Mouse (Mus musculus) CH12.LX (cell line): ENCODE measurements around the gene Erbb4. TPM values are rescaled to one million over a fixed set of nuclear protein-coding genes. Genes with fewer than 3 reads are reported as not detected.

ENCODE experiments used
- DNase-seq: peaks from one replicate; pipeline ENCODE4 v3.0.0-alpha.2; 2013; ENCODE audit errors: extremely low read depth
- H3K27ac ChIP-seq: 2 replicates; pipeline ENCODE4 v1.5.1; 2012; ENCODE audit warnings: low read depth, mild to moderate bottlenecking, control low read depth, moderate library complexity; ENCODE audit not compliant: insufficient read depth
- H3K27me3 ChIP-seq: replicated peaks from 2 replicates; pipeline ENCODE3; 2012; ENCODE audit warnings: inconsistent platforms
- H3K36me3 ChIP-seq, 2 experiments: replicated peaks in 1 of 2; 2 replicates each; pipeline versions ENCODE3 to v1.6.1; 2012; ENCODE audit warnings: inconsistent platforms in 1 of 2, low read length in 1 of 2, mild to moderate bottlenecking in 1 of 2, mixed read lengths in 1 of 2, moderate library complexity in 1 of 2; ENCODE audit not compliant: control insufficient read depth in 1 of 2, insufficient read depth in 1 of 2
- H3K4me1 ChIP-seq, 2 experiments: 2 replicates each; pipeline ENCODE4 v1.6.1; 2012; ENCODE audit warnings: inconsistent platforms in 1 of 2, moderate library complexity in 1 of 2; ENCODE audit not compliant: insufficient read depth in 2 of 2, control insufficient read depth in 1 of 2
- H3K4me2 ChIP-seq: 2 replicates; pipeline ENCODE4 v1.6.1; 2012; ENCODE audit warnings: low read depth, mild to moderate bottlenecking, control low read depth; ENCODE audit not compliant: poor library complexity, insufficient read depth, severe bottlenecking
- H3K4me3 ChIP-seq, 3 experiments: fragments of 150-350 bp in 1 of 3; sonication (generic) in 1 of 3; replicated peaks in 1 of 3; 2 replicates each; pipeline versions ENCODE3 to v1.5.1; 2011 to 2012; ENCODE audit warnings: low read depth in 2 of 3, low read length in 2 of 3, mild to moderate bottlenecking in 2 of 3, moderate library complexity in 2 of 3, control low read depth in 1 of 3, improper control_type of control experiment in 1 of 3, inconsistent platforms in 1 of 3, mixed read lengths in 1 of 3; ENCODE audit not compliant: poor library complexity in 1 of 3
- H3K79me2 ChIP-seq: replicated peaks from 2 replicates; pipeline ENCODE4 v1.6.1; 2012; ENCODE audit warnings: mild to moderate bottlenecking, moderate library complexity; ENCODE audit not compliant: control insufficient read depth, poor library complexity, insufficient read depth, severe bottlenecking; ENCODE audit errors: extremely low read depth
- H3K9ac ChIP-seq: 2 replicates; pipeline ENCODE4 v1.6.1; 2012; ENCODE audit warnings: low read depth, mild to moderate bottlenecking, control low read depth, moderate library complexity; ENCODE audit not compliant: insufficient read depth
- H3K9me3 ChIP-seq: replicated peaks from 2 replicates; pipeline ENCODE3; 2012; ENCODE audit warnings: low read length, inconsistent platforms, mixed read lengths
- BHLHE40 ChIP-seq: IDR thresholded peaks from 2 replicates; pipeline ENCODE4 v1.6.1; 2011; ENCODE audit warnings: mild to moderate bottlenecking, low read depth, low read length, improper control_type of control experiment
- CHD2 ChIP-seq: IDR thresholded peaks from 2 replicates; pipeline ENCODE4 v1.6.1; 2011; ENCODE audit warnings: low read length, improper control_type of control experiment
- EP300 ChIP-seq: IDR thresholded peaks from 2 replicates; pipeline ENCODE4 v1.6.1; 2011; ENCODE audit warnings: low read length, improper control_type of control experiment
- ETS1 ChIP-seq: conservative IDR thresholded peaks from 2 replicates; pipeline ENCODE4 v1.6.1; 2012; ENCODE audit warnings: low read depth, mild to moderate bottlenecking, inconsistent platforms, low read length, improper control_type of control experiment, moderate library complexity
- GABPA ChIP-seq: IDR thresholded peaks from 2 replicates; pipeline ENCODE4 v1.6.1; 2012; ENCODE audit warnings: low read depth, low read length, improper control_type of control experiment, inconsistent platforms; ENCODE audit not compliant: insufficient replicate concordance
- HCFC1 ChIP-seq: IDR thresholded peaks from 2 replicates; pipeline ENCODE4 v1.6.1; 2012; ENCODE audit warnings: low read depth, mild to moderate bottlenecking, inconsistent platforms, low read length, improper control_type of control experiment
- JUN ChIP-seq: IDR thresholded peaks from 2 replicates; pipeline ENCODE4 v1.6.1; 2011; ENCODE audit warnings: low read depth, mild to moderate bottlenecking, low read length, improper control_type of control experiment, moderate library complexity; ENCODE audit not compliant: insufficient read depth
- JUND ChIP-seq: conservative IDR thresholded peaks from 2 replicates; pipeline ENCODE4 v1.6.1; 2011; ENCODE audit warnings: low read depth, low read length, improper control_type of control experiment
- MAX ChIP-seq: IDR thresholded peaks from 2 replicates; pipeline ENCODE4 v1.6.1; 2011; ENCODE audit warnings: low read length, improper control_type of control experiment
- MAZ ChIP-seq: IDR thresholded peaks from 2 replicates; pipeline ENCODE4 v1.6.1; 2012; ENCODE audit warnings: low read depth, mild to moderate bottlenecking, inconsistent platforms, low read length, improper control_type of control experiment, moderate library complexity
- MEF2A ChIP-seq: IDR thresholded peaks from 2 replicates; pipeline ENCODE4 v1.6.1; 2014; ENCODE audit warnings: low read depth, mild to moderate bottlenecking, inconsistent platforms, low read length, improper control_type of control experiment, borderline replicate concordance
- MYC ChIP-seq: IDR thresholded peaks from 2 replicates; pipeline ENCODE4 v1.6.1; 2011; ENCODE audit warnings: low read depth, mild to moderate bottlenecking, improper control_type of control experiment, low read length
- PAX5 ChIP-seq: IDR thresholded peaks from 2 replicates; pipeline ENCODE4 v1.6.1; 2012; ENCODE audit warnings: low read length, inconsistent platforms, mixed read lengths
- POLR2A ChIP-seq: IDR thresholded peaks from 2 replicates; pipeline ENCODE4 v1.6.1; 2011; ENCODE audit warnings: low read depth, mild to moderate bottlenecking, improper control_type of control experiment, low read length
- POLR2AphosphoS2 ChIP-seq: IDR thresholded peaks from 2 replicates; pipeline ENCODE4 v1.6.1; 2011; ENCODE audit warnings: low read depth, low read length, improper control_type of control experiment
- RCOR1 ChIP-seq: conservative IDR thresholded peaks from 2 replicates; pipeline ENCODE4 v1.6.1; 2012; ENCODE audit warnings: low read depth, mild to moderate bottlenecking, inconsistent platforms, low read length, improper control_type of control experiment
- SMC3 ChIP-seq: IDR thresholded peaks from 2 replicates; pipeline ENCODE4 v1.6.1; 2011; ENCODE audit warnings: low read depth, low read length, improper control_type of control experiment
- TCF12 ChIP-seq: IDR thresholded peaks from 2 replicates; pipeline ENCODE4 v1.6.1; 2014; ENCODE audit warnings: low read depth, mild to moderate bottlenecking, inconsistent platforms, low read length, improper control_type of control experiment
- UBTF ChIP-seq: IDR thresholded peaks from 2 replicates; pipeline ENCODE4 v1.6.1; 2012; ENCODE audit warnings: low read depth, mild to moderate bottlenecking, inconsistent platforms, low read length, improper control_type of control experiment, moderate library complexity
- USF1 ChIP-seq: IDR thresholded peaks from 2 replicates; pipeline ENCODE4 v1.6.1; 2014; ENCODE audit warnings: low read depth, mild to moderate bottlenecking, inconsistent platforms, low read length, improper control_type of control experiment
- ZC3H11A ChIP-seq: IDR thresholded peaks from 2 replicates; pipeline ENCODE4 v1.6.1; 2012; ENCODE audit warnings: low read depth, mild to moderate bottlenecking, inconsistent platforms, low read length, improper control_type of control experiment
- dilution Hi-C: fragments of 300-500 bp; cut with MboI; formaldehyde crosslinking; loops from 2 replicates; pipeline ENCODE4 v1.14.3; 2020; ENCODE audit warnings: low sequenced_read_pairs; ENCODE audit not compliant: extremely low pct_unique_long_range_greater_than_20kb, extremely low pct_ligation_motif_present
- in situ Hi-C: fragments of 300-500 bp; cut with MboI; formaldehyde crosslinking; loops from 3 replicates; pipeline ENCODE4 v1.14.3; 2019; ENCODE audit warnings: low sequenced_read_pairs, low pct_ligation_motif_present, low pct_unique_long_range_greater_than_20kb, mixed read lengths
- polyA plus RNA-seq: library from polyadenylated mRNA; unstranded; fragments of >175 nt; gene quantifications from 2 replicates; pipeline ENCODE4 v1.2.1, GENCODE M21; 2012; ENCODE audit warnings: low read depth; ENCODE audit not compliant: insufficient read length
- total RNA-seq, 2 experiments: library from RNA; depleted of rRNA; stranded (reverse); fragments of 300-350 nt in 1 of 2; fragments of >200 nt in 1 of 2; gene quantifications; 2 replicates each; pipeline ENCODE4 v1.2.3; 2012 to 2014

Erbb4 gene
- total RNA-seq (2012; rRNA removed) (not detected in 2 replicates), total RNA-seq (2014; rRNA removed) (not detected in 2 replicates), polyA plus RNA-seq (not detected in 2 replicates)

GRCm38 (mm10) chr1:69107485-69108158 is at the start of gene Erbb4:
TSS of gene Erbb4 (minus strand) at chr1:69108059.
- no peak for TF ChIP-seq RCOR1
- no peak for TF ChIP-seq BHLHE40
- no peak for TF ChIP-seq MAX
- no peak for TF ChIP-seq POLR2AphosphoS2
- no peak for TF ChIP-seq UBTF
- no peak for TF ChIP-seq USF1
- no peak for TF ChIP-seq EP300
- no peak for TF ChIP-seq TCF12
- no peak for TF ChIP-seq POLR2A
- no peak for TF ChIP-seq MYC
- no peak for TF ChIP-seq MAZ
- no peak for TF ChIP-seq GABPA
- TF ChIP-seq JUND, result no peak
- TF ChIP-seq JUN, result no peak
- TF ChIP-seq SMC3, result no peak
- no peak for TF ChIP-seq HCFC1
- no peak within 1 kb of the TSS for H3K4me3 ChIP-seq
- H3K27me3 ChIP-seq, result no peaks in the 10 kb centered on the region
- no peaks in the 10 kb centered on the region for H3K79me2 ChIP-seq
- in situ Hi-C loops (no loop called here), dilution Hi-C loops (no loop called here)
- H3K9me3 ChIP-seq, result peaks cover 33% of the 10 kb centered on the region
- DNase-seq, result no peak
- no peaks in the 10 kb centered on the region for H3K4me1 ChIP-seq
- H3K36me3 ChIP-seq, result no peaks in the 10 kb centered on the region
- H3K9ac ChIP-seq, result no peak within 1 kb of the TSS
- no peak within 1 kb of the TSS for H3K4me2 ChIP-seq
- no peak within 1 kb of the TSS for H3K27ac ChIP-seq

- TF ChIP-seq PAX5 (no peak), TCF12 (no peak), UBTF (no peak), MEF2A (no peak), ZC3H11A (no peak), ETS1 (no peak), EP300 (no peak), POLR2AphosphoS2 (no peak), GABPA (no peak), CHD2 (no peak)
- no peak for DNase-seq
- dilution Hi-C loops (no loop called here), in situ Hi-C loops (no loop called here)
- H3K27ac ChIP-seq, result no peak overlapping the region
- no peaks in the 10 kb centered on the region for H3K27me3 ChIP-seq
- H3K4me1 ChIP-seq, result no peaks in the 10 kb centered on the region
- H3K36me3 ChIP-seq, result no peaks in the 10 kb centered on the region
- H3K9me3 ChIP-seq, result no peaks in the 10 kb centered on the region
- H3K4me3 ChIP-seq, result no peak overlapping the region
- H3K79me2 ChIP-seq, result no peaks in the 10 kb centered on the region
- no peak overlapping the region for H3K9ac ChIP-seq
- no peak overlapping the region for H3K4me2 ChIP-seq
These were observed 49.5 kb upstream of the Erbb4 start for GRCm38 (mm10) chr1:69157346-69157745.
